Mouse (Mus musculus): ENCODE data around the gene Cd2.

DNA sequence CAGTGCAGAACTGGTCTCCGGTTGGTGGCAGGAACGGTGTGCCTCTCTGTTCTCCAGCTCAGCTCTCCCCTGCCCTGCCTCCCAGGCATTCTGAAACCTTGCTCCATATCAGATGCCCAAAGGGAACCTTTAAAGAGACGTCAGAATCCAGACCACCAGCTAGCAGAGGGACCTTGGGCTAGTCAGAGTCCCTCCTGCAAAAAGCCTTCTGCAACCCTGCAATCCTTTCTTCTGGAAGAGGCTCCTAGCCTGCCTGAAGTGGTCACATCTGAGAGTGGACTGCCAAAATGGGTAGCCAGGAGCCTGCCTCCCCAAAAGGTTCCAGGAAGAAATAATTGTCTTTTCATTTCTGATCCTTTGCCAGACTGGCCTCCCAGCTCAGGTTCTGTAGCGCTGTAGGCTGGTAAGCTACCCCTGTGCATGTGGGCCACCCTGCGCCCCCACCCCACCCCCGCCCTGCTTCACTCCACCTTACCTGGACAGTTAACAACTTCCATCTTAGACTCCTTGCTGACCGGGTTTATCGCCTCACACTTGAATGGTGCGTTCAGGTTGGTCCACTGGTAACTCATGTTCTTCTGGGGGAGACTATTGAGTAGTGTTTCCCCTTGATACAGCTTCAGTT, 5.1 kb downstream of the Cd2 start:
- TF ChIP-seq EP300 (IDR thresholded peaks at IDR 0.05) (no peak), CTCF (IDR thresholded peaks at IDR 0.05) (no peak)
